Mouse (Mus musculus) E14TG2a.4 (cell line): ENCODE results near the gene Eif2ak3.

ENCODE experiments used
- H3K27me3 ChIP-seq: 2 replicates; pipeline ENCODE4 v1.6.1; 2014; ENCODE audit warnings: low read length, control low read depth; ENCODE audit not compliant: insufficient read depth
- H3K36me3 ChIP-seq: 2 replicates; pipeline ENCODE4 v1.6.1; 2014; ENCODE audit warnings: low read length, control low read depth; ENCODE audit not compliant: insufficient read depth
- H3K4me1 ChIP-seq: replicated peaks from 2 replicates; pipeline ENCODE4 v1.6.1; 2014; ENCODE audit warnings: low read depth, low read length, control low read depth
- H3K4me3 ChIP-seq: replicated peaks from 2 replicates; pipeline ENCODE4 v1.5.1; 2014; ENCODE audit warnings: mild to moderate bottlenecking, low read length
- H3K9me3 ChIP-seq: 2 replicates; pipeline ENCODE4 v1.6.1; 2014; ENCODE audit warnings: low read length, control low read depth
- CTCF ChIP-seq: conservative IDR thresholded peaks from 2 replicates; pipeline ENCODE4 v1.5.1; 2014; ENCODE audit warnings: low read length
- NANOG ChIP-seq: IDR thresholded peaks from 2 replicates; pipeline ENCODE4 v1.6.1; 2014; ENCODE audit warnings: borderline replicate concordance, low read length, mixed read lengths
- POU5F1 ChIP-seq: IDR thresholded peaks from 2 replicates; pipeline ENCODE4 v1.6.1; 2014; ENCODE audit warnings: low read length, borderline replicate concordance

The Eif2ak3 gene

DNA sequence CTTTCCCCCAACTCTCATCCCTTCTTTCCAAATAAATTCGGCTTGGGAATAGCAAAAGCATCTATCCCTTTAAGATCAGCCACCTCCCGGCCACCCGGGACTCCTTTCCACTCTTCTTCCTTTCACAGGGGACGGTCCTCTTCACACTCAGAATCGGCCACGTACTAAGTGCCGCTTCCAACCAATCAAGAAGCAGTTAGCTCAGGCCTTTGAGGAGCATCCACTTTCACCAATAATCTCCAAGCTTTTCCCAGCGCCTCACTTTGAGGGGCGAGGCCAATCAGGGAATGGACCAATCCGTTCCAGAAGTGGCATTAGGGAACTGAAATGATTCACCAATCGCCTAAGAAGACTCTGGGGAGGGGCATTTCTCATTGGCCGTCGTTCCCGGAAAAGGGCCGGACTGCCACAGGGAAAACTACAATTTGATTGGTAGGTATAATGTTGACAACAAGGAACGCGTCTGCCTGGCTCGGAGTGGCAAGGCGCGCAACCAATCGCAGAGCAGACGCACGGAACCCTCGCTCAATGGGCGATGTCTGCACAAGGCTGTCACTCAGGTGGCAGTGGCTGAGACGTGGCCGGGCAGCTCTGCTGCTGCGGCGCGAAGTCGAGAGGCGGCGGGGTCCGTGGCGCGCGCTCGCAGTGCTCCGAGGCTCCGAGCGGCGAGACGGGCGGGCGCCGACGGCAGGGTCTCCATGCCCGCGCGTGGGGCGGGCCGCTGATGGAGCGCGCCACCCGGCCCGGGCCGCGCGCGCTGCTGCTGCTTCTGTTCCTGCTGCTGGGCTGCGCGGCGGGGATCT, at the start of gene Eif2ak3:
Eif2ak3 (plus strand) TSS at position 514 of the 803 bp plus-strand sequence.
- Histone ChIP-seq H3K27me3 (no peaks in the 10 kb centered on the region), H3K4me1 (peaks cover 47% of the 10 kb centered on the region), H3K4me3 (peak within 1 kb of the TSS; percentile 96), H3K9me3 (no peaks in the 10 kb centered on the region), H3K36me3 (0 out of 2 replicates have a peak, but pooled peaks cover 2% of the 10 kb centered on the region)
- no peak for TF ChIP-seq CTCF
- peak; percentile 40; the same call in 1 of the 2 replicates for TF ChIP-seq NANOG

DNA sequence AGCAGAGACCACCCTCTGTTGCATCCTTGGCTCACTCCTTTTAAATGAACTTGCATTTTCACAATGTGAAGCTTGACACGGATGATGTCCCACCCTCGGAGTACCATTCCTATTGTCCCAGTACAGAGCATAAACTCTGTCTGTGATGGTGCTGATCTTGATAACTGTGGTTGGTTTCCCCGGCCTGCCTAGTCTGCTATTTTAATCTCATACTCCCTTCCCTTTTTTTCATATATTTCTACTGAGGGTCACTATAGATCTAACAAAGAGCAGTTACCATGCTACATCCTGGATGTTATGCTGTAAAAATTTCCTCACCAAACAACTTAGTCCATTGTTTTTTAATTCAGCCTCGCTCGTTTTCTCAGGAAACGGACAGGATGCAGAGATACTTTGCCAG, 47.4 kb upstream of the Eif2ak3 start:
- Histone ChIP-seq H3K4me3 (no peak overlapping the region), H3K9me3 (peaks cover 11% of the 10 kb centered on the region), H3K27me3 (peaks cover 6% of the 10 kb centered on the region), H3K36me3 (no peaks in the 10 kb centered on the region), H3K4me1 (peaks cover 22% of the 10 kb centered on the region)
- TF ChIP-seq CTCF (no peak), NANOG (no peak), POU5F1 (no peak)

DNA sequence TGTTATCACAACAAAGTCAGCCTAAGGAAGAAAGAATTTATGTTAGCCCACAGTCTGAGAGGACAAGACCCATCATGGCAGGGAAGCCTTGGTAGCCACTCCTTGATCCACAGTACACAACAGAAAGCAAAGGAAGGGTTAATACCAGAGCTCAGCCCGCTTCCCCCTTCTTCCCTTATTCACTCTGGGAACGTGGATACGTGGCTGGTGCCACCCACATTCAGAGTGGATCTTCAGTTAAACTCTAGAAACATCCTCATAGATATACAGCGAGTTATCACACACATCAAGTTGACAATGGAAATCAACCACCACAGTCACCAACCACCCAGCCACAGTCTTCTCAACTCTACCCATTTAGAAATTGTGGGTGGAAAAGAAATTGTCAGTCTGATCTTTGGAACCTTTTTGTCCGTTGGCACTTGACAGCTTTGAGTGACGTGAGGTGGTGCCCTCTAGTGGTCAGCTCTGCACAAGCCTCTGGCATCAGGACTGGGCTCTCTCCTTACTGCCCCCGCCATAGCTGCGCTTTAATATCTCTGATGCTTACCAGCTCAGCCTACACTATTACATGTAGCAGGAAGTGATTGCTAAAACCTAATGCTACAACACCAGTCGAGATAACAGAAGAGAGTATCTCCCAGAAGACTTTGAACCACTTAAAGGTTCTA, 46.6 kb upstream of the Eif2ak3 start:
- Histone ChIP-seq H3K4me1 (peaks cover 19% of the 10 kb centered on the region), H3K9me3 (peaks cover 11% of the 10 kb centered on the region), H3K36me3 (no peaks in the 10 kb centered on the region), H3K27me3 (peaks cover 9% of the 10 kb centered on the region), H3K4me3 (no peak overlapping the region)
- TF ChIP-seq NANOG (no peak), CTCF (peak; percentile 81)

DNA sequence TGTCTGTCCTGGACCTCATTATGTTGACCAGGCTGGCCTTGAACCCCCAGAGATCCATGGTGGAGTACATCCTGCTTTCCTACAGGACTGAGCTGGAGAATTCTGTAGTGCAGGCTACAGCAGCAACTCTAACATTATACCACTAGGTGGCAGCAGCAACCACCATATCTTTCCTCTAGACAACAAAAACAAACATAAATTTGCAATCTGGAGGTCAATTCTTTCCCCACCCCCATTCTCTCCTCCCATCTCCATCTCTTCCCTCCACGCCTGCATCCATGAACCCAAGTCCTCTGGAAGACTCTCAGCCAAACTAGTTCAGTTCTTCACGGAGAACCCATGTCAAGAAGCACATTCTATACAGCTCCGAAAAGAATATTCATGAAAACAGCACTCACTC, 39.7 kb upstream of the Eif2ak3 start:
- H3K36me3 ChIP-seq, result no peaks in the 10 kb centered on the region
- 0 out of 2 replicates have a peak, but pooled peaks cover 3% of the 10 kb centered on the region for H3K27me3 ChIP-seq
- no peaks in the 10 kb centered on the region for H3K9me3 ChIP-seq
- peaks cover 29% of the 10 kb centered on the region for H3K4me1 ChIP-seq
- H3K4me3 ChIP-seq, result no peak overlapping the region
- TF ChIP-seq NANOG (no peak), CTCF (peak; percentile 82)

DNA sequence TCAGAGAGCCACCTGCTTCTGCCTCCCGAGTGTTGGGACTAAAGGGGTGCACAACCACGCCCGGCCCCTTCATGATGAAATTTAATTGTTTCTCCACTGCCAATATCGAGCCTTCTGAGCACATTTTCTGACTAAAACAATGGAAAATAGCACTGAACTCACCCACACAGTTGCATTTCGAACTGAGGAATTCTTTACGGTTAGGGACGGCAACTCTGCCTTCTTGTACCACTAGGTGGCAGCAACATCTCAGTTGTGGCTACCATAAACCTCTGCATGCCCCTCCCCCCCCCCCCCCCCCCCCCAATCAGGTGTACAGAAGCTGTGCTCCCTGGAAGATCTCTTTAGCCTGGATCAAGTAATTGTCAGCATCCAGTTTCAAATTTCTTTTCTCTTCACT, 39.0 kb upstream of the Eif2ak3 start:
- no peaks in the 10 kb centered on the region for H3K9me3 ChIP-seq
- H3K36me3 ChIP-seq, result no peaks in the 10 kb centered on the region
- 0 out of 2 replicates have a peak, but pooled peaks cover 3% of the 10 kb centered on the region for H3K27me3 ChIP-seq
- TF ChIP-seq CTCF, result peak; percentile 40
- no peak for TF ChIP-seq POU5F1
- TF ChIP-seq NANOG, result no peak
- no peak overlapping the region for H3K4me3 ChIP-seq
- peaks cover 29% of the 10 kb centered on the region for H3K4me1 ChIP-seq

DNA sequence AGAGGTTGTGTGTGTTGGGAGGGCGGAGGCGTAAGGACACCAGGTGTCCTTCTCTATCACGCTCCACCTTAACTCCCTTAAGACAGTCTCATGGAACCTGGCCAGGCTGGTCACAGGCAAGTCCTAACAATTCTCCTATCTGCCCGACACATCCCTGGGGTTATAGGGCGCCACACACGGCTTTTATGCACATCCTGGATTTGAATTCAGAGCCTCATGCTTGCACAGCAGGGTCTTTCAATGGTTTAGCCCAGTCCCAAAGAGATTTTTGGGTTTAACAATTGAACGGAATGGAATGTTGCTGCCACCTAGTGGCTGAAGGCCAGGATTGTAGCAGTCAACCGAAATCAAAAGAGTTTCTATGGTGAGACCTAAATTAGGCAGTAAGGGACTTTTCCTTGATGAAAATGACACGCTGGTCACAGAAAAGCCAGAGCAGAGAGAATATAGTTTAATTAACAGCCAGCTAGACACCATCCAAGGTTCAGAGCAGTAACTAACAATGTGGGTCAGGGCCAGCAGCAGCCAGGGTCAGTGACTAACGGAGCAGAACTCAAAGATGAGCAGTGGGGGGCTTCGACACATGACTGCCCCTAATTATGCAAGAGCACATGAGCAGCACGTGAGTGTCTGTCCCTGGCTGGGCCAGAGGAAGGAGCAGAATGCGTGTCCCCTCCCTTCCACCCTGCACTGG, 38.3 kb upstream of the Eif2ak3 start:
- Histone ChIP-seq H3K4me1 (peaks cover 29% of the 10 kb centered on the region), H3K27me3 (0 out of 2 replicates have a peak, but pooled peaks cover 3% of the 10 kb centered on the region), H3K36me3 (no peaks in the 10 kb centered on the region), H3K4me3 (no peak overlapping the region), H3K9me3 (no peaks in the 10 kb centered on the region)
- no peak for TF ChIP-seq NANOG
- peak; percentile 80 for TF ChIP-seq CTCF
- no peak for TF ChIP-seq POU5F1

DNA sequence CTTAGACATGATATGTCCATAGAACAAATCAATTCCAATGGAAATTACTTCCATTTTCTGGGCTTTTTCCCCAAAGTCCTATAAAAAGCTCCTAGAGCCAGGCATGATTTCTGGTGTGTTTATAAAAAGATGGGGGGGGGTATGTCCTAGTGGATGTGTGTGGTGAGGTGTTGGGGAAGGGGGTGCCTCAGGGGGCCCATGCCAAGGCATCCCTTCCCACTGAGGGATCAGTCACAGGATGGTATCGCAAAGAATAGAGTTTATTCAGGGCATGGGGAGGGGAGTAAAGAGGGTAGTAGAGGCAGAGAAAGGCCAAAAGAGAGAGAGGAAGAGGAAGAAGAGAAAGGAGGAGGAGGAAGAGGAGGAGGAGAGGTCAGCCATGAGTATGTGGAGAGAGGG, 37.8 kb upstream of the Eif2ak3 start:
- H3K9me3 ChIP-seq, result no peaks in the 10 kb centered on the region
- H3K27me3 ChIP-seq, result 0 out of 2 replicates have a peak, but pooled peaks cover 3% of the 10 kb centered on the region
- peaks cover 29% of the 10 kb centered on the region for H3K4me1 ChIP-seq

DNA sequence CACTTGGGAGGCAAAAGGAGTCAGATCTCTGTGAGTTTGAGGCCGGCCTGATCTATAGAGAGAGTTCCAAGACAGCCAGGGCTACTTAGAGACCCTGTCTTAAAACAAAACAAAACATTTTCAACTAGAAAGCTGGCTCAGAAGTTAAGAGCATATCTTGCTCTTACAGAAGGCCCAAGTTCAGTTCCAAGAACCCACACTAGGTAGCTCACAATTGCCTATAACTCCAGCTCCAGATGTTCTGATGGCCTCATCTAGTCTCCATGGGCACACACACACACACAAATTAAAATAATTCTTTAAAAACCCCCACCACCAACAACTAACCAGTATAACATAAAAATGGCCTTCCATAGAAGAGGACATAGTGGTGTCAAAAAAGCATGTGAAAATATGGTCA, 33.8 kb upstream of the Eif2ak3 start:
- Histone ChIP-seq H3K27me3 (no peaks in the 10 kb centered on the region), H3K36me3 (no peaks in the 10 kb centered on the region), H3K4me3 (no peak overlapping the region), H3K4me1 (peaks cover 33% of the 10 kb centered on the region), H3K9me3 (no peaks in the 10 kb centered on the region)
- no peak for TF ChIP-seq CTCF
- TF ChIP-seq POU5F1, result no peak
- TF ChIP-seq NANOG, result no peak

More for the DNA sequence above, 37.8 kb upstream of the Eif2ak3 start:
- TF ChIP-seq CTCF (no peak), POU5F1 (no peak), NANOG (no peak)
- no peaks in the 10 kb centered on the region for H3K36me3 ChIP-seq
- no peak overlapping the region for H3K4me3 ChIP-seq
